Mouse (Mus musculus) G1E (cell line): ENCODE measurements around the gene Fxyd3.

ENCODE experiments used
- CTCF ChIP-seq: IDR thresholded peaks from 2 replicates; pipeline ENCODE4 v1.5.1; 2012; ENCODE audit warnings: low read depth, low read length, inconsistent platforms, mixed read lengths
- GATA1 ChIP-seq: IDR thresholded peaks from 2 replicates; pipeline ENCODE4 v1.6.1; 2012; ENCODE audit warnings: borderline replicate concordance, low read length, inconsistent platforms, mixed read lengths
- GATA2 ChIP-seq: IDR thresholded peaks from 2 replicates; pipeline ENCODE4 v1.6.1; 2012; ENCODE audit warnings: low read depth, low read length, inconsistent platforms, borderline replicate concordance
- POLR2AphosphoS5 ChIP-seq: IDR thresholded peaks from 2 replicates; pipeline ENCODE4 v1.6.1; 2012; ENCODE audit warnings: low read depth, low read length, inconsistent platforms; ENCODE audit not compliant: insufficient replicate concordance
- TAL1 ChIP-seq: conservative IDR thresholded peaks from 2 replicates; pipeline ENCODE4 v1.6.1; 2012; ENCODE audit warnings: low read depth, low read length, inconsistent platforms, mixed read lengths

DNA sequence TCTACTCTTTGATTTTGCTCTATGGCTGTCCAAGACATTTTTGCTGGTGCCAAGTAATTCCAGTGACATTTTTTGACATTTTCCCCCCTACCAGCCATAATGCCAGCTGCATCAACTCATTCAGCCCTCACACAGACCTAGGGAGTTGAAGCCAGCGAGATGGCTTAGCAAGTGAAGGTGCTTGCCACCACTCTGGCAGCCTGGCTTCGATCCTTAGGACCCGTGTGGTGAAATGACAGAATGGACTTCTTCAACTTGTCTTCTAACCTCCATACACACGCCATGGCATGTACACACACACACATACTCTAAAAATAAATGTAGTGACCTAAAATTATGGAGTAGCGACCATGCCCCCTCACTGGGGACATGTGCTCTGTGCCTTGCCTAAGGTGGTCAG, 47.9 kb upstream of the Fxyd3 start:
- no peak for TF ChIP-seq GATA1
- no peak for TF ChIP-seq CTCF
- no peak for TF ChIP-seq TAL1
- TF ChIP-seq GATA2: no peak
- TF ChIP-seq POLR2AphosphoS5: no peak
